Mouse (Mus musculus) midbrain, embryonic 14.5 days (tissue): ENCODE measurements around the gene Tceal9. TPM values are rescaled to one million over a fixed set of nuclear protein-coding genes. Genes with fewer than 3 reads are reported as not detected.
"Not testable (repeated sequence)": the region's sequence is repeated elsewhere in the genome, so short reads cannot be mapped to it uniquely, and the experiment has no call there.

ENCODE experiments used
- ATAC-seq: fragments of 200-750 bp; cut with Nextera tagmentation; 2 replicates; pipeline ENCODE4 v1.8.0; 2017; ENCODE audit warnings: moderate number of reproducible peaks, moderate library complexity; ENCODE audit not compliant: low FRiP score, low TSS enrichment
- DNase-seq: peaks from one replicate; pipeline ENCODE4 v3.0.0-alpha.2; 2015
- H3K27ac ChIP-seq: fragments of 300-500 bp; sonication (generic); replicated peaks from 2 replicates; pipeline ENCODE4 v1.5.1; 2014; ENCODE audit warnings: mild to moderate bottlenecking, low read depth, low read length, moderate library complexity
- H3K27me3 ChIP-seq: fragments of 300-500 bp; sonication (generic); 2 replicates; pipeline ENCODE4 v1.6.1; 2014; ENCODE audit warnings: low read length, control low read depth, mixed read lengths; ENCODE audit not compliant: control insufficient read depth, insufficient read depth
- H3K36me3 ChIP-seq: fragments of 300-500 bp; sonication (generic); 2 replicates; pipeline ENCODE4 v1.6.1; 2014; ENCODE audit warnings: low read length, control low read depth; ENCODE audit not compliant: control insufficient read depth, insufficient read depth
- H3K4me1 ChIP-seq: fragments of 300-500 bp; sonication (generic); 2 replicates; pipeline ENCODE4 v1.6.1; 2014; ENCODE audit warnings: mild to moderate bottlenecking, antibody characterized with exemption, low read length, control low read depth; ENCODE audit not compliant: control insufficient read depth, insufficient read depth
- H3K4me2 ChIP-seq: fragments of 300-500 bp; sonication (generic); 2 replicates; pipeline ENCODE4 v1.6.1; 2014; ENCODE audit warnings: mild to moderate bottlenecking, low read length, moderate library complexity
- H3K4me3 ChIP-seq: fragments of 300-500 bp; sonication (generic); replicated peaks from 2 replicates; pipeline ENCODE4 v1.5.1; 2014; ENCODE audit warnings: low read depth, low read length
- H3K9ac ChIP-seq: fragments of 300-500 bp; sonication (generic); replicated peaks from 2 replicates; pipeline ENCODE4 v1.6.1; 2014; ENCODE audit warnings: mild to moderate bottlenecking, low read length, moderate library complexity
- H3K9me3 ChIP-seq: fragments of 300-500 bp; sonication (generic); 2 replicates; pipeline ENCODE4 v1.6.1; 2016; ENCODE audit warnings: low read length, control low read depth, mixed read lengths; ENCODE audit not compliant: control insufficient read depth
- WGBS: fragments of 180-500 bp; shearing (Covaris S2); extraction: QIAGEN DNeasy Blood & Tissue Kit; methylation state at CpG from one replicate; pipeline ENCODE4 v1.1.7; 2014; 5-methylcytosine and 5-hydroxymethylcytosine counted together
- polyA plus RNA-seq: library from polyadenylated mRNA; unstranded; fragments of >200 nt; fragmentation: Nextera tagmentation; extraction: Ambion mirVana; gene quantifications from 2 replicates; pipeline ENCODE4 v1.2.1, GENCODE M21; 2014

Gene Tceal9
- polyA plus RNA-seq, 1 experiment from 2014 or later: 320 TPM

GRCm38 (mm10) chrX:136267720-136268119 lies 22.8 kb downstream of the Tceal9 start:
- WGBS: 83% methylated on average over 5 of the region's 5 CpGs
- Histone ChIP-seq H3K4me1 (0 out of 2 replicates have a peak, but pooled peaks cover 11% of the 10 kb centered on the region), H3K9ac (no peak overlapping the region), H3K36me3 (peaks cover 3% of the 10 kb centered on the region; the same call in 1 of the 2 replicates), H3K27me3 (no peaks in the 10 kb centered on the region), H3K4me2 (no peak overlapping the region), H3K27ac (no peak overlapping the region), H3K9me3 (no peaks in the 10 kb centered on the region), H3K4me3 (no peak overlapping the region)
- ATAC-seq: no peak
- DNase-seq: no peak

- WGBS: 86% methylated on average over 4 of the region's 4 CpGs
- no peak overlapping the region for H3K9ac ChIP-seq
These were observed 23.3 kb downstream of the Tceal9 start for GRCm38 (mm10) chrX:136268173-136268572.

GRCm38 (mm10) chrX:136269743-136270392 lies 25.0 kb downstream of the Tceal9 start, which contains the start of gene Bex3:
Gene Bex3 (plus strand): TSS chrX:136270253.
- not testable (repeated sequence) for H3K9me3 ChIP-seq, H3K27me3 ChIP-seq, H3K36me3 ChIP-seq
- H3K4me1 ChIP-seq: 0 out of 2 replicates have a peak, but pooled peaks cover 11% of the 10 kb centered on the region
- peak within 1 kb of the TSS; percentile 42 for H3K4me3 ChIP-seq
- peak within 1 kb of the TSS; percentile 70 for H3K27ac ChIP-seq
- H3K4me2 ChIP-seq: peak within 1 kb of the TSS; percentile 63
- ATAC-seq (peak; percentile 98), DNase-seq (peak; percentile 30)
- 49% methylated on average over 7 of the region's 30 CpGs for WGBS
- peak within 1 kb of the TSS; percentile 44 for H3K9ac ChIP-seq

More at GRCm38 (mm10) chrX:136268173-136268572, 23.3 kb downstream of the Tceal9 start:
- Histone ChIP-seq H3K27me3 (no peaks in the 10 kb centered on the region), H3K36me3 (peaks cover 3% of the 10 kb centered on the region; the same call in 1 of the 2 replicates), H3K4me3 (no peak overlapping the region), H3K9me3 (no peaks in the 10 kb centered on the region), H3K4me2 (no peak overlapping the region), H3K4me1 (0 out of 2 replicates have a peak, but pooled peaks cover 11% of the 10 kb centered on the region), H3K27ac (no peak overlapping the region)
- ATAC-seq (no peak), DNase-seq (no peak)

GRCm38 (mm10) chrX:136270393-136271111 lies 25.7 kb downstream of the Tceal9 start:
- Histone ChIP-seq H3K4me1 (0 out of 2 replicates have a peak, but pooled peaks cover 11% of the 10 kb centered on the region), H3K27ac (peak overlapping the region; percentile 70), H3K4me3 (peak overlapping the region; percentile 42), H3K9ac (peak overlapping the region; percentile 44), H3K4me2 (peak overlapping the region; percentile 63)
- ATAC-seq (peak; percentile 61), DNase-seq (peak; percentile 71)
- not testable (repeated sequence) for H3K9me3 ChIP-seq, H3K36me3 ChIP-seq, H3K27me3 ChIP-seq
- 26% methylated on average over 17 of the region's 60 CpGs for WGBS

GRCm38 (mm10) chrX:136274542-136274941 lies 29.7 kb downstream of the Tceal9 start:
- Histone ChIP-seq H3K4me3 (no peak overlapping the region), H3K4me2 (no peak overlapping the region), H3K4me1 (0 out of 2 replicates have a peak, but pooled peaks cover 11% of the 10 kb centered on the region), H3K36me3 (peaks cover 3% of the 10 kb centered on the region; the same call in 1 of the 2 replicates), H3K9ac (no peak overlapping the region), H3K27ac (no peak overlapping the region), H3K9me3 (no peaks in the 10 kb centered on the region), H3K27me3 (no peaks in the 10 kb centered on the region)
- WGBS: 17% methylated on average over 3 of the region's 3 CpGs
- no peak for ATAC-seq
- DNase-seq: peak; percentile 13

- Histone ChIP-seq H3K9me3 (no peaks in the 10 kb centered on the region), H3K27me3 (no peaks in the 10 kb centered on the region), H3K36me3 (peaks cover 3% of the 10 kb centered on the region; the same call in 1 of the 2 replicates), H3K9ac (no peak overlapping the region), H3K4me1 (0 out of 2 replicates have a peak, but pooled peaks cover 11% of the 10 kb centered on the region), H3K27ac (no peak overlapping the region), H3K4me2 (no peak overlapping the region), H3K4me3 (no peak overlapping the region)
- WGBS: 26% methylated on average over 3 of the region's 3 CpGs
- ATAC-seq (no peak), DNase-seq (no peak)
These were observed 30.5 kb downstream of the Tceal9 start for GRCm38 (mm10) chrX:136275386-136275785.

GRCm38 (mm10) chrX:136277577-136277976 lies 32.7 kb downstream of the Tceal9 start:
- Histone ChIP-seq H3K4me3 (no peak overlapping the region), H3K4me1 (no peaks in the 10 kb centered on the region), H3K9me3 (no peaks in the 10 kb centered on the region), H3K36me3 (no peaks in the 10 kb centered on the region; the same call in 1 of the 2 replicates), H3K9ac (no peak overlapping the region), H3K4me2 (no peak overlapping the region), H3K27ac (no peak overlapping the region), H3K27me3 (no peaks in the 10 kb centered on the region)
- DNase-seq: no peak
- ATAC-seq: no peak
- 86% methylated on average over 7 of the region's 7 CpGs for WGBS

GRCm38 (mm10) chrX:136278401-136278800 lies 33.5 kb downstream of the Tceal9 start:
- no peak for DNase-seq
- ATAC-seq: no peak
- Histone ChIP-seq H3K4me2 (no peak overlapping the region), H3K27ac (no peak overlapping the region), H3K4me3 (no peak overlapping the region), H3K36me3 (no peaks in the 10 kb centered on the region), H3K4me1 (no peaks in the 10 kb centered on the region), H3K9me3 (no peaks in the 10 kb centered on the region), H3K9ac (no peak overlapping the region), H3K27me3 (no peaks in the 10 kb centered on the region)
